Mouse (Mus musculus) cerebellum, adult 2 months (tissue): ENCODE data around the gene Dscaml1.

Experiments used
- CTCF ChIP-seq: fragments of 200-500 bp; IDR thresholded peaks from 2 replicates; pipeline ENCODE4 v1.5.1; 2011; ENCODE audit warnings: low read depth, mild to moderate bottlenecking, control low read depth, low read length, moderate library complexity, borderline replicate concordance; ENCODE audit not compliant: insufficient read depth
- POLR2A ChIP-seq: fragments of 200-500 bp; IDR thresholded peaks from 2 replicates; pipeline ENCODE4 v1.6.1; 2011; ENCODE audit warnings: low read length, control low read depth, borderline replicate concordance; ENCODE audit not compliant: insufficient read depth

DNA sequence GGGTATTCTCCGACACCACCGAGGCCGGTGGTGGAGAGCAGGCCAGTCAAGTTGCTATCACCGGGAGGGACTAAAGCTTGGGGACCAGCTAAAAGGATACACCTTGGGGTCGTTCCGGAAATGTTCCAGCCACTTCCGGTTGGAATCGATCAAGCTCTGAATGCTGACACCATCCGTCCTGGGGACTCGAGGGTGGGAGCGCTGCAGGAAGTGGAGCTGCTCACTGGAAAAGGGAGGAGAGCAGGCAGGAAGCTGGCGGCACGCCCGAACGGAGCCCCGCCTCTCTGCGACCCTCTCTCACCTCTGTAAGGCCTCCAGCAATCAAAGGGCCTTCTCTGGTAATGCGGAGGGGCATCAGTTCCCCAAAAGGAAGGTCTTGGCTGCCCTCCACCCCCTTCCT, 342.0 kb downstream of the Dscaml1 start:
- TF ChIP-seq CTCF (no peak), POLR2A (no peak)
